Mouse (Mus musculus): ENCODE results near the gene Srgap1. TPM values are rescaled to one million over a fixed set of nuclear protein-coding genes. Genes with fewer than 3 reads are reported as not detected.

The Srgap1 gene
- total and polyA plus RNA-seq, 3 experiments: 0.22 TPM; not detected in 2

DNA sequence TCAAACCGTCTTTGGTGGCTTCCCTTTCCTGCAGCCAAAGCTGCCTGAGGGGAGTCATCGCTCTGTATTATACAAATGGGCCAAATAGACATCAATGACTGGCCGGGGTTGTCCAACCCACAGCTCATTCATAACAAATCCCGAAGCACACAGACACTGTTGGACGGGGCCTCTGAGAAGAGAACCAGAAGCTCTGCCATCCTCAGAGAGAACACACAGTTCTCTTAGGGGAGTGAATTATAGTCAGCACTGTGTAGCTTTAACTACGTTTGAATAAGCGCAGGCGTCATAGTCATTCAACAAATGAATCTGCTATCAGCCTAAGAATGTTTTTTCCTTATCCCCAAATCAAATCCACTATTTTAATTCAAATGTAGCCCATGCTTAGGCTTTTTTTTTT, 88.4 kb downstream of the Srgap1 start:
- Histone ChIP-seq H3K36me3 (replicated peaks) (no peaks in the 10 kb centered on the region), H3K4me1 (ENCODE audit: insufficient read depth, low read depth, low read length) (no peaks in the 10 kb centered on the region), H3K27me3 (ENCODE audit: insufficient read depth, low read length) (no peaks in the 10 kb centered on the region), H3K9me3 (replicated peaks) (peaks cover 50% of the 10 kb centered on the region), H3K4me3 (ENCODE audit: low read depth, low read length) (no peak overlapping the region)
- TF ChIP-seq POLR2AphosphoS5 (IDR thresholded peaks at IDR 0.05; ENCODE audit: insufficient replicate concordance, low read depth, low read length): no peak
- no peak for TF ChIP-seq GATA1 (IDR thresholded peaks at IDR 0.05; ENCODE audit: borderline replicate concordance, low read length)
- TF ChIP-seq CTCF (IDR thresholded peaks at IDR 0.05; ENCODE audit: low read depth, low read length): no peak
- DNase-seq (ENCODE audit: low spot score) (no peak), ATAC-seq (ENCODE audit: extremely low read depth, insufficient number of reproducible peaks, low FRiP score, poor library complexity, severe bottlenecking) (no peak)

DNA sequence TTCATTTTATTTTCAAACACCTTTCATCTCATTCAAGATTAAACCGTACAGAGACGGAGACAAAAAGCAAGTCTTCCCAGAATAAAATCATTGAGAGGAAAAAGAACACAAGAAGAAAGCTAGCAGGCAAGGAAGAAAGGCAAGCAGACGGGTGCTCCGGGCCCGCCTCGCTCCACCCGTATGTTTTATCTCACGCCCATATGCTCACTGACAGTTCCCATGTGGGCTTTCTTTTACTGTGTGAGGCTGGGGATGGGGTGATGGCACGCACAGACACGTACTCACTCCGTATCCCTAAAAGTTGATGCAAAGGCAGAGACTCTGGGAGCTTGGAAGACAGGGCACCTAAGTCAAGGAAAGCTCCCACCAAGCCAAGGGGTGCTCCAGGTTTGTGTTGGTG, 90.6 kb downstream of the Srgap1 start:
- no peak for DNase-seq (ENCODE audit: low spot score)

DNA sequence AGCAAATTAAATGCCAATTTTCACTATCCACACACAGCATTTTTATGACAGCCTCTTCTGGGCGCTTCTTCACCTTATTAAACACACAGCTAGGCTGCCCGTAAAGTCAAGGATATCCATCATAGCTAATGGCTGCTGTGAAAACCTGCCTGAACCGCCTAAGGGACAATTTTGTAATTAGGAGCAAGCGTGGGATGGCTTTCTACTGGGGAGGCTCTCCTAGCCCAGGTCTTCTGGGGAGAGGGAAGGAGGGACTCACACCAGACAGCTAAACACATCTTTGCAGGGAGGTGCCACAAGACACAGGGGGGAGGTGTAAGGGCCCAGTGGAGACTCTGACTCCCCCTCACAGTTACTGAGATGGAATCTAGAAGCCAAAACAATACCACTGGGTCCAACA, 91.4 kb downstream of the Srgap1 start:
- no peak for TF ChIP-seq GATA2 (IDR thresholded peaks at IDR 0.05; ENCODE audit: borderline replicate concordance, low read depth, low read length)
- TF ChIP-seq CTCF (IDR thresholded peaks at IDR 0.05; ENCODE audit: low read depth, low read length): no peak
- no peak for TF ChIP-seq TAL1 (conservative IDR thresholded peaks at IDR 0.05; ENCODE audit: low read depth, low read length)
- no peak for TF ChIP-seq POLR2AphosphoS5 (IDR thresholded peaks at IDR 0.05; ENCODE audit: insufficient replicate concordance, low read depth, low read length)
- no peak for TF ChIP-seq GATA1 (IDR thresholded peaks at IDR 0.05; ENCODE audit: borderline replicate concordance, low read length)
- H3K27me3 ChIP-seq (ENCODE audit: insufficient read depth, low read length): no peaks in the 10 kb centered on the region
- no peaks in the 10 kb centered on the region for H3K4me1 ChIP-seq (ENCODE audit: insufficient read depth, low read depth, low read length)
- no peak overlapping the region for H3K4me3 ChIP-seq (ENCODE audit: low read depth, low read length)
- ATAC-seq (ENCODE audit: extremely low read depth, insufficient number of reproducible peaks, low FRiP score, poor library complexity, severe bottlenecking): no peak
- H3K36me3 ChIP-seq (replicated peaks): no peaks in the 10 kb centered on the region
- H3K9me3 ChIP-seq (replicated peaks): peaks cover 62% of the 10 kb centered on the region
- no peak for DNase-seq (ENCODE audit: low spot score)

More for the DNA sequence above, 90.6 kb downstream of the Srgap1 start:
- Histone ChIP-seq H3K9me3 (replicated peaks) (peaks cover 60% of the 10 kb centered on the region), H3K4me3 (ENCODE audit: low read depth, low read length) (no peak overlapping the region), H3K4me1 (ENCODE audit: insufficient read depth, low read depth, low read length) (no peaks in the 10 kb centered on the region), H3K36me3 (replicated peaks) (no peaks in the 10 kb centered on the region), H3K27me3 (ENCODE audit: insufficient read depth, low read length) (no peaks in the 10 kb centered on the region)
- TF ChIP-seq POLR2AphosphoS5 (IDR thresholded peaks at IDR 0.05; ENCODE audit: insufficient replicate concordance, low read depth, low read length) (no peak), GATA1 (IDR thresholded peaks at IDR 0.05; ENCODE audit: borderline replicate concordance, low read length) (no peak), TAL1 (conservative IDR thresholded peaks at IDR 0.05; ENCODE audit: low read depth, low read length) (no peak), CTCF (IDR thresholded peaks at IDR 0.05; ENCODE audit: low read depth, low read length) (no peak), GATA2 (IDR thresholded peaks at IDR 0.05; ENCODE audit: borderline replicate concordance, low read depth, low read length) (no peak)
- no peak for ATAC-seq (ENCODE audit: extremely low read depth, insufficient number of reproducible peaks, low FRiP score, poor library complexity, severe bottlenecking)

DNA sequence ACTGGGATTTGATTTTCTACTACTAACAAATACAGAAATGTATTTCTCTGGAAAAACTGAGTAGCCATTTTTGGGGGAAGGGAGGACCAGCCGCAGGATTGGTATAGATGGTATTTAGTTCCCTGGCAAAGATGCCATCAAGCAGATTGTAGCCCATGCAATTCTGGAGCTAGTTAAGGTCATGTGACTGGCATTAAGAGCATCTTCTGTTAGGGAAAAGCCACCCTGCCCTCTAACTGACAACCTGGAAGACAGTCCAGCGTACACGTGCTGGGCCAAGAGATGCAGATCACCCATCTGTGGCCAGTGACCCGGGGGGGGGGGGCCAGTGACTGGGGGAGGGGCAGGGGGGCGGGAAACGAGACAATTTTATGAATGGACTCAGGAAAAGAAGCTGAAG, 92.2 kb downstream of the Srgap1 start:
- DNase-seq (ENCODE audit: low spot score) (no peak), ATAC-seq (ENCODE audit: extremely low read depth, insufficient number of reproducible peaks, low FRiP score, poor library complexity, severe bottlenecking) (no peak)
- no peak for TF ChIP-seq CTCF (IDR thresholded peaks at IDR 0.05; ENCODE audit: low read depth, low read length)
- TF ChIP-seq GATA2 (IDR thresholded peaks at IDR 0.05; ENCODE audit: borderline replicate concordance, low read depth, low read length): no peak
- no peak for TF ChIP-seq GATA1 (IDR thresholded peaks at IDR 0.05; ENCODE audit: borderline replicate concordance, low read length)
- no peak for TF ChIP-seq POLR2AphosphoS5 (IDR thresholded peaks at IDR 0.05; ENCODE audit: insufficient replicate concordance, low read depth, low read length)
- TF ChIP-seq TAL1 (conservative IDR thresholded peaks at IDR 0.05; ENCODE audit: low read depth, low read length): no peak
- Histone ChIP-seq H3K9me3 (replicated peaks) (peaks cover 65% of the 10 kb centered on the region), H3K27me3 (ENCODE audit: insufficient read depth, low read length) (no peaks in the 10 kb centered on the region), H3K36me3 (replicated peaks) (no peaks in the 10 kb centered on the region), H3K4me3 (ENCODE audit: low read depth, low read length) (no peak overlapping the region), H3K4me1 (ENCODE audit: insufficient read depth, low read depth, low read length) (no peaks in the 10 kb centered on the region)

DNA sequence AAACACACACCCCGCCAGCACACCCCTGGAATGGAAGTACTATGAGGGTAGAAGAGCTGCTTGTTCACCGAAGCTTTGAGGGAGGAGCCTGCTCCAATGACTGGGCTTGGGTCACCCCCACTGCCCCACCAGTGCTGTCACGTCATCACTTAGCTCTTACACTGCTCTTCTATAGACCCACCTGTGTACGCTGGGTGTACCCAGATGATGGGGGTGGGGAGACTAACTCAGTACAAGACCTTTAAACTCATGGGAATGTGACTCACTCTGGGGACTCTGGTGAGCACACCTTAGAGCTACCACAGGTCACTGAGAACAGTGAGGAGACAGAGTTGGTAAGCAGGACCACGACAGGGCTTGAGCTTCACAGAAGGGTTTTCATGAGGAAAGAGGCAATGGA, 94.1 kb downstream of the Srgap1 start:
- Histone ChIP-seq H3K9me3 (replicated peaks) (peaks cover 64% of the 10 kb centered on the region), H3K36me3 (replicated peaks) (no peaks in the 10 kb centered on the region), H3K4me1 (ENCODE audit: insufficient read depth, low read depth, low read length) (no peaks in the 10 kb centered on the region), H3K27me3 (ENCODE audit: insufficient read depth, low read length) (no peaks in the 10 kb centered on the region), H3K4me3 (ENCODE audit: low read depth, low read length) (no peak overlapping the region)
- DNase-seq (ENCODE audit: low spot score) (no peak), ATAC-seq (ENCODE audit: extremely low read depth, insufficient number of reproducible peaks, low FRiP score, poor library complexity, severe bottlenecking) (no peak)
- TF ChIP-seq TAL1 (conservative IDR thresholded peaks at IDR 0.05; ENCODE audit: low read depth, low read length) (no peak), GATA1 (IDR thresholded peaks at IDR 0.05; ENCODE audit: borderline replicate concordance, low read length) (no peak), GATA2 (IDR thresholded peaks at IDR 0.05; ENCODE audit: borderline replicate concordance, low read depth, low read length) (no peak), CTCF (IDR thresholded peaks at IDR 0.05; ENCODE audit: low read depth, low read length) (no peak), POLR2AphosphoS5 (IDR thresholded peaks at IDR 0.05; ENCODE audit: insufficient replicate concordance, low read depth, low read length) (no peak)

DNA sequence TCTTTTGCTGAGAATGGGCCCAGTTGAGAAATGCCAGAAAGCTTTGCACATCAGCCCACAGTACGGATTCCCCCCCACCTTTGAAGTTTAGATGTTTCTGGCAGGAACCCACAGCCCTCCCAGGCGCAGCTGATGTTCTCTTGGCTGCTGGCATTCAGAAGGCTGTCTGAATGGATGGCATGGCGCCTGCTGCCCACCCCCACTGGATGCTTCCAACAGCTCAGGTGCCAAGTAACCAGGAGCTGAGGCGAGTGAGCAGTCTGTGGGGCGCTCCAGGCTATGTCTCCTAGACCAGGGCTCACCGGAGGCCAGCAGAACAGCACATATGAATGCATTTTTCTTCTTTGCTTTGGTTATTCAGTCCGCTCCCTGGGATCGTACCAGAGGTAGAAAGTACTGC, 100.9 kb downstream of the Srgap1 start:
- no peaks in the 10 kb centered on the region for H3K4me1 ChIP-seq (ENCODE audit: insufficient read depth, low read depth, low read length)
- no peak overlapping the region for H3K4me3 ChIP-seq (ENCODE audit: low read depth, low read length)
- TF ChIP-seq GATA1 (IDR thresholded peaks at IDR 0.05; ENCODE audit: borderline replicate concordance, low read length) (no peak), TAL1 (conservative IDR thresholded peaks at IDR 0.05; ENCODE audit: low read depth, low read length) (no peak), CTCF (IDR thresholded peaks at IDR 0.05; ENCODE audit: low read depth, low read length) (no peak), POLR2AphosphoS5 (IDR thresholded peaks at IDR 0.05; ENCODE audit: insufficient replicate concordance, low read depth, low read length) (no peak), GATA2 (IDR thresholded peaks at IDR 0.05; ENCODE audit: borderline replicate concordance, low read depth, low read length) (no peak)
- peaks cover 34% of the 10 kb centered on the region for H3K9me3 ChIP-seq (replicated peaks)
- DNase-seq (ENCODE audit: low spot score) (no peak), ATAC-seq (ENCODE audit: extremely low read depth, insufficient number of reproducible peaks, low FRiP score, poor library complexity, severe bottlenecking) (no peak)
- no peaks in the 10 kb centered on the region for H3K27me3 ChIP-seq (ENCODE audit: insufficient read depth, low read length)
- no peaks in the 10 kb centered on the region for H3K36me3 ChIP-seq (replicated peaks)

Data from G1E (cell line).